In genomic region chr9:47985356-47986111, GRCm38 (mm10) we compare ENCODE assay signal across 13 mouse cellular contexts.
DNase-seq lines count a peak whose midpoint lies in the region; ATAC-seq and TF ChIP-seq lines count a peak whose summit lies in the region.
"Had no signal": no experiment of that assay in that cellular context is flagged by ENCODE, and none has a peak within 500 bp of the region (broad histone marks: within the 10 kb centered on the region; RNA-seq: fewer than 3 reads in every experiment).

No protein-coding gene starts in this region.

- no peaks in the 10 kb centered on the region for H3K9me3 ChIP-seq in hindbrain, embryonic 12.5 days (replicated peaks)
- H3K9me3 ChIP-seq in midbrain, embryonic 16.5 days (replicated peaks; ENCODE audit: control insufficient read depth, low read length, poor library complexity, severe bottlenecking): no peaks in the 10 kb centered on the region

- peak; percentile 64 for ATAC-seq in hindbrain, embryonic 12.5 days (ENCODE audit: low FRiP score)
- peak; percentile 72; the same call in 1 of the 2 replicates for ATAC-seq in midbrain, embryonic 16.5 days
- ATAC-seq: Patski had no signal

- H3K27me3 ChIP-seq in hindbrain, embryonic 12.5 days: no peaks in the 10 kb centered on the region; the same call in 1 of the 2 replicates
- no peaks in the 10 kb centered on the region for H3K27me3 ChIP-seq in midbrain, embryonic 16.5 days (ENCODE audit: control insufficient read depth, insufficient read depth, low read depth, low read length)

- no peak overlapping the region for H3K4me3 ChIP-seq in hindbrain, embryonic 12.5 days
- no peak overlapping the region for H3K4me3 ChIP-seq in midbrain, embryonic 16.5 days (ENCODE audit: low read depth, low read length)
- H3K4me3 ChIP-seq in gastrocnemius, adult 2 months: no peak overlapping the region

- no peaks in the 10 kb centered on the region for H3K36me3 ChIP-seq in hindbrain, embryonic 12.5 days
- H3K36me3 ChIP-seq in midbrain, embryonic 16.5 days (ENCODE audit: control insufficient read depth, insufficient read depth, low read length): no peaks in the 10 kb centered on the region

- peaks cover 12% of the 10 kb centered on the region; the same call in 1 of the 2 replicates for H3K4me1 ChIP-seq in hindbrain, embryonic 12.5 days
- H3K4me1 ChIP-seq in midbrain, embryonic 16.5 days (ENCODE audit: control insufficient read depth, insufficient read depth, low read length): peaks cover 8% of the 10 kb centered on the region; the same call in 1 of the 2 replicates

- no peak for TF ChIP-seq CTCF in gastrocnemius, adult 2 months (IDR thresholded peaks at IDR 0.05)

- H3K9ac ChIP-seq in hindbrain, embryonic 12.5 days: no peak overlapping the region
- no peak overlapping the region for H3K9ac ChIP-seq in midbrain, embryonic 16.5 days (ENCODE audit: low read depth, low read length)

- no peak overlapping the region for H3K27ac ChIP-seq in hindbrain, embryonic 12.5 days
- H3K27ac ChIP-seq in midbrain, embryonic 16.5 days (ENCODE audit: low read length): peak overlapping the region; percentile 42
- no peak overlapping the region for H3K27ac ChIP-seq in gastrocnemius, adult 2 months

- WGBS in hindbrain, embryonic 12.5 days: 44% methylated on average over 11 of the region's 11 CpGs
- WGBS in midbrain, embryonic 16.5 days: 40% methylated on average over 11 of the region's 11 CpGs

- intact Hi-C loops in left cerebral cortex, postnatal 4 days (cut with DNase I): no loop called here
- intact Hi-C loops in gastrocnemius, adult 2 months (cut with DNase I): no loop called here

- DNase-seq in adrenal gland, adult 2 months: peak; percentile 9
- no peak for DNase-seq in adrenal gland, postnatal 4 days (ENCODE audit: low spot score in 2 of 2)
- peak; percentile 62 for DNase-seq in left cerebral cortex, postnatal 4 days
- no peak for DNase-seq in left cerebral cortex, adult 9 months (ENCODE audit: low spot score in 2 of 2)
- no peak for DNase-seq in gastrocnemius, adult 2 months
- DNase-seq in retina, postnatal 1 day: no peak
- DNase-seq: cerebellum, adult 11 months; heart, adult 18-20 months; kidney, adult 2 months; thymus, postnatal 25 days had no signal

- no peak overlapping the region for H3K4me2 ChIP-seq in hindbrain, embryonic 12.5 days (replicated peaks)
- peak overlapping the region; percentile 7; the same call in 1 of the 2 replicates for H3K4me2 ChIP-seq in midbrain, embryonic 16.5 days (ENCODE audit: low read length)

Comparison
In these comparisons a context has a peak if more than half of its experiments do, and no peak if none do; other contexts are left out.
1. DNase-seq: peak in adrenal gland, adult 2 months (single experiment) and left cerebral cortex, postnatal 4 days (single experiment); none in adrenal gland, postnatal 4 days (0 of 2), left cerebral cortex, adult 9 months (0 of 2), gastrocnemius, adult 2 months (single experiment) and retina, postnatal 1 day (single experiment).